In the genomic region with DNA sequence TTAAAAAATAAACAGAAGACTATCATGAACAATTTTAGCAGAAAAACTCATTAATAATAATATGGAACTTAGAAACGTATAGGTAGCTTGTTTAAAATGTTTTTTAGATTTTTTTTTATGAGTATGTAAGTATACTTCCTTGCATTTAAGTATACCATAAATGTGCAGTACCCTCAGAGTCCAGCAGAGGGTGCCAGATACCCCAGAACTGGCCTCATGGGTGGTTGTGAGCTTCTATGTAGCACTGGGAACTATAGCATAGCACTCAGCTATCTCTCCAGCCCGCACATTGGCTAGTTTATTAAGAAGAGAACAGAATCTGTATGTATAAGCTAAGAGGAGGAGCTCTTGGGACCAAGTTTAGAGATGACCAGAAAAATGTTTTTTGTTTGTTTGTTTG, we compare ENCODE assay signal across 10 mouse cellular contexts.
DNase-seq lines count a peak whose midpoint lies in the region; ATAC-seq and TF ChIP-seq lines count a peak whose summit lies in the region.
"Had no signal": no experiment of that assay in that cellular context is flagged by ENCODE, and none has a peak within 500 bp of the region (broad histone marks: within the 10 kb centered on the region; RNA-seq: fewer than 3 reads in every experiment).

No protein-coding gene starts in this region.

- H3K4me2 ChIP-seq in hindbrain, postnatal 0 days (ENCODE audit: low read depth, low read length): no peak overlapping the region
- no peak overlapping the region for H3K4me2 ChIP-seq in stomach, postnatal 0 days (replicated peaks; ENCODE audit: low read depth)
- H3K4me2 ChIP-seq: liver, embryonic 13.5 days had no signal

- no peak overlapping the region for H3K27ac ChIP-seq in hindbrain, postnatal 0 days
- no peak overlapping the region for H3K27ac ChIP-seq in hindbrain, embryonic 10.5 days
- no peak overlapping the region for H3K27ac ChIP-seq in stomach, postnatal 0 days (replicated peaks)
- H3K27ac ChIP-seq: liver, embryonic 13.5 days had no signal

- no peak overlapping the region for H3K9ac ChIP-seq in hindbrain, postnatal 0 days (replicated peaks; ENCODE audit: low read length)
- H3K9ac ChIP-seq in stomach, postnatal 0 days (ENCODE audit: low read length): no peak overlapping the region
- H3K9ac ChIP-seq: liver, embryonic 13.5 days had no signal

- TF ChIP-seq EP300 in stomach, postnatal 0 days (optimal IDR thresholded peaks at IDR 0.05): no peak

- H3K36me3 ChIP-seq in hindbrain, postnatal 0 days (ENCODE audit: insufficient read depth, low read length): no peaks in the 10 kb centered on the region
- no peaks in the 10 kb centered on the region for H3K36me3 ChIP-seq in hindbrain, embryonic 10.5 days
- H3K36me3 ChIP-seq in stomach, postnatal 0 days (ENCODE audit: control insufficient read depth, insufficient read depth, low read length): no peaks in the 10 kb centered on the region
- H3K36me3 ChIP-seq: G1E; liver, embryonic 13.5 days had no signal

- H3K9me3 ChIP-seq in hindbrain, postnatal 0 days (ENCODE audit: low read length): no peaks in the 10 kb centered on the region
- H3K9me3 ChIP-seq in hindbrain, embryonic 10.5 days: no peaks in the 10 kb centered on the region
- no peaks in the 10 kb centered on the region for H3K9me3 ChIP-seq in stomach, postnatal 0 days (ENCODE audit: control insufficient read depth, low read length)
- H3K9me3 ChIP-seq: G1E; liver, embryonic 13.5 days had no signal

- H3K4me1 ChIP-seq in hindbrain, postnatal 0 days (ENCODE audit: insufficient read depth, low read length): no peaks in the 10 kb centered on the region
- no peaks in the 10 kb centered on the region for H3K4me1 ChIP-seq in hindbrain, embryonic 10.5 days (replicated peaks)
- H3K4me1 ChIP-seq in stomach, postnatal 0 days (replicated peaks; ENCODE audit: control insufficient read depth, insufficient read depth): no peaks in the 10 kb centered on the region
- H3K4me1 ChIP-seq: liver, embryonic 13.5 days had no signal

- DNase-seq in hindbrain, postnatal 0 days (ENCODE audit: low spot score): no peak
- no peak for DNase-seq in hindbrain, embryonic 10.5 days (ENCODE audit: low spot score)
- DNase-seq in right cerebral cortex, postnatal 14 days: peak; percentile 4
- DNase-seq in right cerebral cortex, postnatal 4 days: no peak
- DNase-seq in WW6 (ENCODE audit: low read depth, low spot score): peak; percentile 20
- DNase-seq in stomach, postnatal 0 days (ENCODE audit: low spot score): peak; percentile 13
- DNase-seq in Muller cell, postnatal 12 days (ENCODE audit: inconsistent ontology term): no peak
- DNase-seq in cerebellum, adult 9-11 months: no peak
- DNase-seq: liver, embryonic 13.5 days had no signal

- no peaks in the 10 kb centered on the region for H3K27me3 ChIP-seq in hindbrain, postnatal 0 days (ENCODE audit: insufficient read depth, low read length)
- H3K27me3 ChIP-seq in hindbrain, embryonic 10.5 days (ENCODE audit: insufficient read depth, poor library complexity, severe bottlenecking): no peaks in the 10 kb centered on the region
- H3K27me3 ChIP-seq in stomach, postnatal 0 days (ENCODE audit: control insufficient read depth, insufficient read depth, low read length): no peaks in the 10 kb centered on the region
- H3K27me3 ChIP-seq: liver, embryonic 13.5 days had no signal

- no peak for ATAC-seq in hindbrain, postnatal 0 days
- ATAC-seq in stomach, postnatal 0 days (ENCODE audit: low FRiP score, low TSS enrichment): no peak

- 68% methylated on average over 2 of the region's 2 CpGs for WGBS in hindbrain, postnatal 0 days
- WGBS in hindbrain, embryonic 10.5 days: 72% methylated on average over 2 of the region's 2 CpGs
- WGBS in stomach, postnatal 0 days: 76% methylated on average over 2 of the region's 2 CpGs

- H3K4me3 ChIP-seq in hindbrain, postnatal 0 days (ENCODE audit: low read length): no peak overlapping the region
- no peak overlapping the region for H3K4me3 ChIP-seq in hindbrain, embryonic 10.5 days
- H3K4me3 ChIP-seq in stomach, postnatal 0 days (ENCODE audit: low read depth, low read length): no peak overlapping the region
- H3K4me3 ChIP-seq: liver, embryonic 13.5 days had no signal

- TF ChIP-seq CTCF in hindbrain, postnatal 0 days (IDR thresholded peaks at IDR 0.05; ENCODE audit: low read depth): peak; percentile 36
- TF ChIP-seq CTCF in stomach, postnatal 0 days (IDR thresholded peaks at IDR 0.05; ENCODE audit: low read depth): peak; percentile 50

Comparison
In these comparisons a context has a peak if more than half of its experiments do, and no peak if none do; other contexts are left out.
1. DNase-seq: peak in right cerebral cortex, postnatal 14 days (single experiment), WW6 (single experiment) and stomach, postnatal 0 days (single experiment); none in hindbrain, postnatal 0 days (single experiment), hindbrain, embryonic 10.5 days (single experiment), right cerebral cortex, postnatal 4 days (single experiment), Muller cell, postnatal 12 days (single experiment) and cerebellum, adult 9-11 months (single experiment).